Mouse (Mus musculus): ENCODE results near the gene Gm5799. TPM values are rescaled to one million over a fixed set of nuclear protein-coding genes. Genes with fewer than 3 reads are reported as not detected.
"Not testable (repeated sequence)": the region's sequence is repeated elsewhere in the genome, so short reads cannot be mapped to it uniquely, and the experiment has no call there.

Gm5799 gene
- polyA plus RNA-seq (2014; fragmentation: Nextera tagmentation; extraction: Ambion mirVana) = not detected in 2 replicates

GRCm38 (mm10) chr14:43543276-43543675, at the start of gene Gm5799:
Gene Gm5799 (plus strand): TSS chr14:43543576.
- ATAC-seq (ENCODE audit: insufficient read depth, low FRiP score, low TSS enrichment); DNase-seq (ENCODE audit: low spot score): not testable (repeated sequence)
- 87% methylated on average over 1 of the region's 2 CpGs for WGBS

GRCm38 (mm10) chr14:43531052-43532010, 12.0 kb upstream of the Gm5799 start:
- not testable (repeated sequence) for H3K36me3 ChIP-seq (ENCODE audit: control insufficient read depth, insufficient read depth, low read length); H3K4me2 ChIP-seq (ENCODE audit: low read depth); ATAC-seq (ENCODE audit: insufficient read depth, low FRiP score, low TSS enrichment); H3K4me1 ChIP-seq (ENCODE audit: control insufficient read depth, insufficient read depth, low read length); H3K9me3 ChIP-seq (ENCODE audit: control insufficient read depth, low read length); H3K27me3 ChIP-seq (ENCODE audit: control insufficient read depth, insufficient read depth, low read length); DNase-seq (ENCODE audit: low spot score); H3K9ac ChIP-seq (ENCODE audit: low read length); H3K27ac ChIP-seq (ENCODE audit: low read depth, low read length); H3K4me3 ChIP-seq (ENCODE audit: low read depth, low read length)
- WGBS = 42% methylated on average over 14 of the region's 15 CpGs

More at GRCm38 (mm10) chr14:43543276-43543675, at the start of gene Gm5799:
- not testable (repeated sequence) for H3K4me2 ChIP-seq (ENCODE audit: low read depth); H3K4me1 ChIP-seq (ENCODE audit: control insufficient read depth, insufficient read depth, low read length); H3K27ac ChIP-seq (ENCODE audit: low read depth, low read length); H3K4me3 ChIP-seq (ENCODE audit: low read depth, low read length); H3K36me3 ChIP-seq (ENCODE audit: control insufficient read depth, insufficient read depth, low read length); H3K27me3 ChIP-seq (ENCODE audit: control insufficient read depth, insufficient read depth, low read length); H3K9ac ChIP-seq (ENCODE audit: low read length); H3K9me3 ChIP-seq (ENCODE audit: control insufficient read depth, low read length)

- not testable (repeated sequence) for DNase-seq (ENCODE audit: low spot score); H3K4me3 ChIP-seq (ENCODE audit: low read depth, low read length); ATAC-seq (ENCODE audit: insufficient read depth, low FRiP score, low TSS enrichment); H3K27ac ChIP-seq (ENCODE audit: low read depth, low read length); H3K36me3 ChIP-seq (ENCODE audit: control insufficient read depth, insufficient read depth, low read length); H3K4me1 ChIP-seq (ENCODE audit: control insufficient read depth, insufficient read depth, low read length); H3K9ac ChIP-seq (ENCODE audit: low read length); H3K9me3 ChIP-seq (ENCODE audit: control insufficient read depth, low read length); H3K4me2 ChIP-seq (ENCODE audit: low read depth); H3K27me3 ChIP-seq (ENCODE audit: control insufficient read depth, insufficient read depth, low read length)
- no CpG with 5 or more reads among the region's 6 CpGs for WGBS
These were observed 11.4 kb upstream of the Gm5799 start for GRCm38 (mm10) chr14:43532011-43532383.

- H3K36me3 ChIP-seq (ENCODE audit: control insufficient read depth, insufficient read depth, low read length); H3K4me2 ChIP-seq (ENCODE audit: low read depth); ATAC-seq (ENCODE audit: insufficient read depth, low FRiP score, low TSS enrichment); H3K4me3 ChIP-seq (ENCODE audit: low read depth, low read length); H3K27me3 ChIP-seq (ENCODE audit: control insufficient read depth, insufficient read depth, low read length); H3K27ac ChIP-seq (ENCODE audit: low read depth, low read length); H3K4me1 ChIP-seq (ENCODE audit: control insufficient read depth, insufficient read depth, low read length); H3K9me3 ChIP-seq (ENCODE audit: control insufficient read depth, low read length); H3K9ac ChIP-seq (ENCODE audit: low read length): not testable (repeated sequence)
- 63% methylated on average over 4 of the region's 6 CpGs for WGBS
- peak; percentile 6 for DNase-seq (ENCODE audit: low spot score)
These were observed 11.0 kb upstream of the Gm5799 start for GRCm38 (mm10) chr14:43532387-43532786.

- H3K27ac ChIP-seq (ENCODE audit: low read depth, low read length); H3K9me3 ChIP-seq (ENCODE audit: control insufficient read depth, low read length); H3K27me3 ChIP-seq (ENCODE audit: control insufficient read depth, insufficient read depth, low read length); H3K4me1 ChIP-seq (ENCODE audit: control insufficient read depth, insufficient read depth, low read length); H3K36me3 ChIP-seq (ENCODE audit: control insufficient read depth, insufficient read depth, low read length); DNase-seq (ENCODE audit: low spot score); H3K9ac ChIP-seq (ENCODE audit: low read length); H3K4me3 ChIP-seq (ENCODE audit: low read depth, low read length); ATAC-seq (ENCODE audit: insufficient read depth, low FRiP score, low TSS enrichment); H3K4me2 ChIP-seq (ENCODE audit: low read depth): not testable (repeated sequence)
- WGBS = 71% methylated on average over 2 of the region's 2 CpGs
These were observed 5.2 kb upstream of the Gm5799 start for GRCm38 (mm10) chr14:43538144-43538543.

GRCm38 (mm10) chr14:43546281-43546680, 2.9 kb downstream of the Gm5799 start:
- H3K27ac ChIP-seq (ENCODE audit: low read depth, low read length); H3K9ac ChIP-seq (ENCODE audit: low read length); DNase-seq (ENCODE audit: low spot score); H3K4me1 ChIP-seq (ENCODE audit: control insufficient read depth, insufficient read depth, low read length); H3K4me2 ChIP-seq (ENCODE audit: low read depth); ATAC-seq (ENCODE audit: insufficient read depth, low FRiP score, low TSS enrichment); H3K9me3 ChIP-seq (ENCODE audit: control insufficient read depth, low read length); H3K4me3 ChIP-seq (ENCODE audit: low read depth, low read length); H3K36me3 ChIP-seq (ENCODE audit: control insufficient read depth, insufficient read depth, low read length); H3K27me3 ChIP-seq (ENCODE audit: control insufficient read depth, insufficient read depth, low read length): not testable (repeated sequence)

GRCm38 (mm10) chr14:43552271-43552670, 8.9 kb downstream of the Gm5799 start:
- ATAC-seq (ENCODE audit: insufficient read depth, low FRiP score, low TSS enrichment); H3K9ac ChIP-seq (ENCODE audit: low read length); DNase-seq (ENCODE audit: low spot score); H3K4me2 ChIP-seq (ENCODE audit: low read depth); H3K36me3 ChIP-seq (ENCODE audit: control insufficient read depth, insufficient read depth, low read length); H3K27ac ChIP-seq (ENCODE audit: low read depth, low read length); H3K27me3 ChIP-seq (ENCODE audit: control insufficient read depth, insufficient read depth, low read length); H3K9me3 ChIP-seq (ENCODE audit: control insufficient read depth, low read length); H3K4me1 ChIP-seq (ENCODE audit: control insufficient read depth, insufficient read depth, low read length); H3K4me3 ChIP-seq (ENCODE audit: low read depth, low read length): not testable (repeated sequence)
- WGBS = 91% methylated on average over 2 of the region's 2 CpGs

- not testable (repeated sequence) for DNase-seq (ENCODE audit: low spot score); H3K4me1 ChIP-seq (ENCODE audit: control insufficient read depth, insufficient read depth, low read length); H3K27ac ChIP-seq (ENCODE audit: low read depth, low read length); H3K36me3 ChIP-seq (ENCODE audit: control insufficient read depth, insufficient read depth, low read length); ATAC-seq (ENCODE audit: insufficient read depth, low FRiP score, low TSS enrichment); H3K9ac ChIP-seq (ENCODE audit: low read length); H3K4me3 ChIP-seq (ENCODE audit: low read depth, low read length); H3K9me3 ChIP-seq (ENCODE audit: control insufficient read depth, low read length); H3K4me2 ChIP-seq (ENCODE audit: low read depth); H3K27me3 ChIP-seq (ENCODE audit: control insufficient read depth, insufficient read depth, low read length)
- 88% methylated on average over 2 of the region's 4 CpGs for WGBS
These were observed 34.6 kb downstream of the Gm5799 start for GRCm38 (mm10) chr14:43577969-43578368.

- H3K36me3 ChIP-seq (ENCODE audit: control insufficient read depth, insufficient read depth, low read length); DNase-seq (ENCODE audit: low spot score); H3K27ac ChIP-seq (ENCODE audit: low read depth, low read length); H3K4me3 ChIP-seq (ENCODE audit: low read depth, low read length); H3K27me3 ChIP-seq (ENCODE audit: control insufficient read depth, insufficient read depth, low read length); H3K9me3 ChIP-seq (ENCODE audit: control insufficient read depth, low read length); ATAC-seq (ENCODE audit: insufficient read depth, low FRiP score, low TSS enrichment); H3K4me2 ChIP-seq (ENCODE audit: low read depth); H3K9ac ChIP-seq (ENCODE audit: low read length); H3K4me1 ChIP-seq (ENCODE audit: control insufficient read depth, insufficient read depth, low read length): not testable (repeated sequence)
- WGBS = 89% methylated on average over 1 of the region's 2 CpGs
These were observed 35.7 kb downstream of the Gm5799 start, which contains the start of gene Gm17654 for GRCm38 (mm10) chr14:43579046-43579445. Gene Gm17654 (minus strand): TSS chr14:43579146.
